Comparison of ENCODE assay signal across 8 mouse cellular contexts in the genomic region with DNA sequence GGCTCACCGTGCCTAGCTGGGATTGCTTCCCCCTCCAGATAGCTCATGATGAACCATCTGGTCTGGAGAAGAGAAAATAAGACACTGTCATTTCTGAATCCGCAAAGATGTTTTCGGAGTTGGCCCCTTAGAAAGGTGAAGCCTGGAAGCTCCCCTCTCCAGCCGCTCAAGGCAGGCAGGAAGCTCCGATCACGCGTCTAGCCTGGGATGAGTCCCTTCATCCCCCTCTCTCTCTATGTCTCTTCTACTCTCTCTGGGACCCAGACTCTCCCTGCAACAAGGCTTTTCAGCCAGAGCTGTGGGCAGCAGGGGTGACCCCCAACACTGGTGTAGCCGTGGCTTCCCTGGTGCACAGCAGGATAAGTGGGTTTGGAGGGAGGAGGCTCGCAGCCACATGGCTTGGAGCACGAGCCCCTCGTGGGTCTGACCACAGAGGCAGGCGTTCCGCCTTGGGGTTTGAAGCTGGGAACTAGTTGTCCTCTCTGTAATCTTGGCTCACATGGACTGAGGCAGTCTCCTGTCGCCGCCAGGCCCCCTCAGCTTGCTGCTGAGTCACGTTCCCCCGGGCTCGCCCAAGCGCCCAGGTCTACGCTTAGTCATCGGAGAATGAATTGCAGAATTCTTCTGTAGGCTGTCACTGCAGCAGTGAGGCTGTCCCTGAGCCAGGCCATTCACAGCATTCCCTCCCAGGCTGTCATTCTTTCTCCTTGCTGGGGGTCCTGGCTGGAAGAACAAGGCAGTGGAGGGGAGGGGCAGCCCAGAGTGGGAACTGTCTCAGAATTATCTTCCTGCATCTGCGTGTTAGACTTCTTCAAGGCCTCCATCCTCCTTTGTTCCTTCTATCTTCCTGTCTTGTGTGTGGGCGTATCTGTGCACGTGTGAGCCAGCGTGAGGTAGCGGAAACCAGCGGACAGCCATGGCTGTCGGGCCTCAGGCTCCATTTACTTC. TPM values are rescaled to one million over a fixed set of nuclear protein-coding genes. Genes with fewer than 3 reads are reported as not detected.
DNase-seq lines count a peak whose midpoint lies in the region; ATAC-seq and TF ChIP-seq lines count a peak whose summit lies in the region.

No protein-coding gene starts in this region.

- H3K9ac ChIP-seq in neural tube, embryonic 12.5 days = peak overlapping the region; percentile 17; the same call in 1 of the 2 replicates
- peak overlapping the region; percentile 73 for H3K9ac ChIP-seq in liver, embryonic 14.5 days (replicated peaks)
- no peak overlapping the region for H3K9ac ChIP-seq in stomach, embryonic 14.5 days (replicated peaks; ENCODE audit: low read depth, low read length)
- H3K9ac ChIP-seq in forebrain, embryonic 13.5 days = no peak overlapping the region

- peak; percentile 26; the same call in 1 of the 2 replicates for TF ChIP-seq CTCF in liver, embryonic 14.5 days (IDR thresholded peaks at IDR 0.05; ENCODE audit: low read depth)

- DNase-seq in neural tube, embryonic 10.5 days (ENCODE audit: extremely low spot score, low spot score) = no peak
- peak; percentile 92 to 93 for DNase-seq in adrenal gland, adult (ENCODE audit: inconsistent age in 2 of 2, low spot score in 1 of 2)
- peak; percentile 63 to 66 for DNase-seq in heart, postnatal 14 days
- DNase-seq in liver, embryonic 14.5 days (ENCODE audit: low read depth in 3 of 3, low spot score in 3 of 3) = peak; percentile 89 to 91 (median 90)

- ATAC-seq in neural tube, embryonic 12.5 days (ENCODE audit: low FRiP score, low read depth) = no peak
- peak; percentile 83 for ATAC-seq in erythroblast, adult 5-6 weeks (replicated peaks; ENCODE audit: low FRiP score, poor library complexity, severe bottlenecking)
- ATAC-seq in liver, embryonic 14.5 days (ENCODE audit: insufficient read depth) = peak; percentile 94
- peak; percentile 77; the same call in 1 of the 2 replicates for ATAC-seq in stomach, embryonic 14.5 days (ENCODE audit: insufficient number of reproducible peaks, insufficient read depth, low FRiP score, low read depth)
- no peak for ATAC-seq in forebrain, embryonic 13.5 days

- no peaks in the 10 kb centered on the region; the same call in 1 of the 2 replicates for H3K4me1 ChIP-seq in neural tube, embryonic 12.5 days
- H3K4me1 ChIP-seq in liver, embryonic 14.5 days (replicated peaks; ENCODE audit: control insufficient read depth in 2 of 2, insufficient read depth in 2 of 2, low read length in 1 of 2) = peaks cover 66 to 78% of the 10 kb centered on the region in 2 experiments
- H3K4me1 ChIP-seq in stomach, embryonic 14.5 days (ENCODE audit: control insufficient read depth, insufficient read depth, low read length) = no peaks in the 10 kb centered on the region
- H3K4me1 ChIP-seq in forebrain, embryonic 13.5 days = peaks cover 10% of the 10 kb centered on the region; the same call in 1 of the 2 replicates

- H3K27ac ChIP-seq in neural tube, embryonic 12.5 days = no peak overlapping the region
- H3K27ac ChIP-seq in liver, embryonic 14.5 days = peak overlapping the region; percentile 95
- no peak overlapping the region for H3K27ac ChIP-seq in stomach, embryonic 14.5 days (ENCODE audit: low read length)
- no peak overlapping the region for H3K27ac ChIP-seq in forebrain, embryonic 13.5 days

- peak; percentile 87 for TF ChIP-seq EP300 in liver, embryonic 14.5 days (IDR thresholded peaks at IDR 0.05; ENCODE audit: low read depth)

- no peaks in the 10 kb centered on the region for H3K9me3 ChIP-seq in neural tube, embryonic 12.5 days
- H3K9me3 ChIP-seq in liver, embryonic 14.5 days (ENCODE audit: control insufficient read depth, low read length) = no peaks in the 10 kb centered on the region
- H3K9me3 ChIP-seq in stomach, embryonic 14.5 days (ENCODE audit: control insufficient read depth, low read depth, low read length) = no peaks in the 10 kb centered on the region
- H3K9me3 ChIP-seq in forebrain, embryonic 13.5 days (replicated peaks) = no peaks in the 10 kb centered on the region

- WGBS in neural tube, embryonic 12.5 days = 72% methylated on average over 28 of the region's 28 CpGs
- 28% methylated on average over 28 of the region's 28 CpGs for WGBS in liver, embryonic 14.5 days (ENCODE audit: insufficient replicate concordance)
- WGBS in stomach, embryonic 14.5 days = 65% methylated on average over 28 of the region's 28 CpGs
- 69% methylated on average over 28 of the region's 28 CpGs for WGBS in forebrain, embryonic 13.5 days

- H3K36me3 ChIP-seq in neural tube, embryonic 12.5 days = no peaks in the 10 kb centered on the region
- H3K36me3 ChIP-seq in liver, embryonic 14.5 days (replicated peaks; ENCODE audit: control insufficient read depth, insufficient read depth, low read depth) = no peaks in the 10 kb centered on the region
- H3K36me3 ChIP-seq in stomach, embryonic 14.5 days (ENCODE audit: control insufficient read depth, insufficient read depth, low read length) = no peaks in the 10 kb centered on the region
- H3K36me3 ChIP-seq in forebrain, embryonic 13.5 days (ENCODE audit: poor library complexity, severe bottlenecking) = no peaks in the 10 kb centered on the region

- intact Hi-C loops in heart, postnatal 14 days (cut with DNase I) = loop anchor here (10.0 kb wide), 1 partner anchor 178 kb away; no protein-coding TSS in a partner anchor

- no peak overlapping the region for H3K4me2 ChIP-seq in neural tube, embryonic 12.5 days (replicated peaks)
- H3K4me2 ChIP-seq in liver, embryonic 14.5 days (ENCODE audit: low read depth) = peak overlapping the region; percentile 70
- H3K4me2 ChIP-seq in stomach, embryonic 14.5 days (replicated peaks; ENCODE audit: low read depth, low read length) = no peak overlapping the region
- H3K4me2 ChIP-seq in forebrain, embryonic 13.5 days = no peak overlapping the region

- H3K4me3 ChIP-seq in neural tube, embryonic 12.5 days = no peak overlapping the region
- peak overlapping the region in 1 of 2 experiments; percentile 31; a peak in 2 of 4 replicates for H3K4me3 ChIP-seq in liver, embryonic 14.5 days (ENCODE audit: insufficient read depth in 1 of 2, low read depth in 2 of 2, low read length in 2 of 2)
- no peak overlapping the region for H3K4me3 ChIP-seq in stomach, embryonic 14.5 days (ENCODE audit: low read depth, low read length)
- no peak overlapping the region for H3K4me3 ChIP-seq in forebrain, embryonic 13.5 days

- H3K27me3 ChIP-seq in neural tube, embryonic 12.5 days (replicated peaks) = no peaks in the 10 kb centered on the region
- H3K27me3 ChIP-seq in liver, embryonic 14.5 days (ENCODE audit: control insufficient read depth, insufficient read depth, low read length) = no peaks in the 10 kb centered on the region
- no peaks in the 10 kb centered on the region for H3K27me3 ChIP-seq in stomach, embryonic 14.5 days (ENCODE audit: control insufficient read depth, insufficient read depth, low read length)
- no peaks in the 10 kb centered on the region for H3K27me3 ChIP-seq in forebrain, embryonic 13.5 days

RNA-seq across cellular contexts. Expression of a gene that starts 13.2 kb away (rescaled TPM):
- 4.3 and 5.3 TPM in 2 replicates for polyA plus RNA-seq in neural tube, embryonic 12.5 days (2016; fragmentation: Nextera tagmentation; extraction: Ambion mirVana)
- 128 and 178 TPM in 2 replicates for total RNA-seq in erythroblast, adult 5-6 weeks (2015; ENCODE audit: low replicate concordance)
- 253 and 303 TPM in 2 replicates for total RNA-seq in erythroblast, adult 5-6 weeks (2017; ENCODE audit: low replicate concordance)
- total RNA-seq in heart, postnatal 14 days (2021) = 10 to 100 TPM; 19.4 to 20.4 TPM
- 3.7 and 5.4 TPM in 2 replicates for polyA plus RNA-seq in liver, embryonic 14.5 days (2012; rRNA removed)
- polyA plus RNA-seq in liver, embryonic 14.5 days (2014; fragmentation: Nextera tagmentation; extraction: Ambion mirVana) = 7.8 and 8.4 TPM in 2 replicates
- 10.9 and 12.0 TPM in 2 replicates for polyA plus RNA-seq in stomach, embryonic 14.5 days (2014; fragmentation: Nextera tagmentation; extraction: Ambion mirVana)
- 3.6 and 4.4 TPM in 2 replicates for polyA plus RNA-seq in forebrain, embryonic 13.5 days (2015; fragmentation: Nextera tagmentation; extraction: Ambion mirVana)

RNA-seq across cellular contexts. Expression of a gene that starts 30.8 kb away (rescaled TPM):
- polyA plus RNA-seq in neural tube, embryonic 12.5 days (2016; fragmentation: Nextera tagmentation; extraction: Ambion mirVana) = 0.11 and 0.23 TPM in 2 replicates
- 0.21 TPM in 1 of 2 replicates, not detected in the other for total RNA-seq in erythroblast, adult 5-6 weeks (2015; ENCODE audit: low replicate concordance)
- total RNA-seq in erythroblast, adult 5-6 weeks (2017; ENCODE audit: low replicate concordance) = 0.84 TPM in 1 of 2 replicates, not detected in the other
- 10 to 100 TPM; 12.5 TPM for total RNA-seq in heart, postnatal 14 days (2021)
- 0.14 and 0.23 TPM in 2 replicates for polyA plus RNA-seq in liver, embryonic 14.5 days (2012; rRNA removed)
- not detected in 2 replicates for polyA plus RNA-seq in liver, embryonic 14.5 days (2014; fragmentation: Nextera tagmentation; extraction: Ambion mirVana)
- 0.27 and 0.33 TPM in 2 replicates for polyA plus RNA-seq in stomach, embryonic 14.5 days (2014; fragmentation: Nextera tagmentation; extraction: Ambion mirVana)
- polyA plus RNA-seq in forebrain, embryonic 13.5 days (2015; fragmentation: Nextera tagmentation; extraction: Ambion mirVana) = 0.14 and 0.21 TPM in 2 replicates

RNA-seq across cellular contexts. Expression of a gene that starts 46.3 kb away (rescaled TPM):
- not detected in 2 replicates for polyA plus RNA-seq in neural tube, embryonic 12.5 days (2016; fragmentation: Nextera tagmentation; extraction: Ambion mirVana)
- not detected in 2 replicates for total RNA-seq in erythroblast, adult 5-6 weeks (2015; ENCODE audit: low replicate concordance)
- total RNA-seq in erythroblast, adult 5-6 weeks (2017; ENCODE audit: low replicate concordance) = not detected in 2 replicates
- total RNA-seq in heart, postnatal 14 days (2021) = not detected
- not detected in 2 replicates for polyA plus RNA-seq in liver, embryonic 14.5 days (2012; rRNA removed)
- not detected in 2 replicates for polyA plus RNA-seq in liver, embryonic 14.5 days (2014; fragmentation: Nextera tagmentation; extraction: Ambion mirVana)
- not detected in 2 replicates for polyA plus RNA-seq in stomach, embryonic 14.5 days (2014; fragmentation: Nextera tagmentation; extraction: Ambion mirVana)
- not detected in 2 replicates for polyA plus RNA-seq in forebrain, embryonic 13.5 days (2015; fragmentation: Nextera tagmentation; extraction: Ambion mirVana)

RNA-seq across cellular contexts. Expression of a gene that starts 56.9 kb away (rescaled TPM):
- polyA plus RNA-seq in neural tube, embryonic 12.5 days (2016; fragmentation: Nextera tagmentation; extraction: Ambion mirVana) = 193 and 198 TPM in 2 replicates
- total RNA-seq in erythroblast, adult 5-6 weeks (2015; ENCODE audit: low replicate concordance) = 2.3 and 3.5 TPM in 2 replicates
- 5.2 and 10.3 TPM in 2 replicates for total RNA-seq in erythroblast, adult 5-6 weeks (2017; ENCODE audit: low replicate concordance)
- total RNA-seq in heart, postnatal 14 days (2021) = 10 to 100 TPM; 41.9 to 50.2 TPM
- polyA plus RNA-seq in liver, embryonic 14.5 days (2012; rRNA removed) = 45.8 and 58.6 TPM in 2 replicates
- polyA plus RNA-seq in liver, embryonic 14.5 days (2014; fragmentation: Nextera tagmentation; extraction: Ambion mirVana) = 73.9 and 79.4 TPM in 2 replicates
- 146 and 159 TPM in 2 replicates for polyA plus RNA-seq in stomach, embryonic 14.5 days (2014; fragmentation: Nextera tagmentation; extraction: Ambion mirVana)
- 252 and 260 TPM in 2 replicates for polyA plus RNA-seq in forebrain, embryonic 13.5 days (2015; fragmentation: Nextera tagmentation; extraction: Ambion mirVana)

Comparison
In these comparisons a context has a peak if more than half of its experiments do, and no peak if none do; other contexts are left out.
1. ATAC-seq: peak in erythroblast, adult 5-6 weeks (single experiment), liver, embryonic 14.5 days (single experiment) and stomach, embryonic 14.5 days (single experiment); none in neural tube, embryonic 12.5 days (single experiment) and forebrain, embryonic 13.5 days (single experiment).
2. H3K9ac ChIP-seq: peak in neural tube, embryonic 12.5 days (single experiment) and liver, embryonic 14.5 days (single experiment); none in stomach, embryonic 14.5 days (single experiment) and forebrain, embryonic 13.5 days (single experiment).